Mouse (Mus musculus) heart, adult 2 months (tissue): ENCODE measurements around the gene Prkar1b.

ENCODE experiments used
- CTCF ChIP-seq: fragments of 200-600 bp; IDR thresholded peaks from 2 replicates; pipeline ENCODE4 v1.8.1; 2022; ENCODE audit warnings: antibody characterized with exemption, mild to moderate bottlenecking, moderate library complexity
- EP300 ChIP-seq: fragments of 200-500 bp; IDR thresholded peaks from 2 replicates; pipeline ENCODE4 v1.6.1; 2011; ENCODE audit warnings: low read depth, low read length, control low read depth; ENCODE audit not compliant: insufficient read depth
- POLR2A ChIP-seq: fragments of 200-500 bp; IDR thresholded peaks from 2 replicates; pipeline ENCODE4 v1.6.1; 2011; ENCODE audit warnings: mild to moderate bottlenecking, low read depth, low read length, control low read depth; ENCODE audit not compliant: insufficient read depth

DNA sequence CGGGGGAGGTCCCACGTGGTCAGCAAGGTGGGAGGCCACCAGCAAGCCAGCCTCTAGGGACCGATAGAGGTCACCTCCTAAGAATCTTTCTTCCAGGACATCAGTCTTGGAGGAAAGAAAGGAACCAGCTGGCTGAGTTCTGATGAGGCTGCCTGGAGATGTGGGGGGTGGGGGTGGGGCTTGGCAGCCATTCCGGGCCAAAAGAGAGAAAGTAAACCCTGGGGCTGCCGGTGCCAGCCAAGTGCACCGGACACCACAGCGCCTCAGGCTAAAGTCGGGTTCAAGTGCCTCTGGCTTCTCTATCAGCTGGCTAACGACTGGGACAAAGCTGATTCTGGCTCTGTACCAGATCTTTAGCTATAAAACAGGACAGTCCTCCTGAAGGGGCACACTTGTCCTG lies 74.0 kb downstream of the Prkar1b start:
- TF ChIP-seq CTCF (no peak), EP300 (no peak), POLR2A (no peak)
